Mouse (Mus musculus): ENCODE data around the gene Adgrb2.
A peak's percentile ranks its signal among the peaks of the same experiment; 100 is the strongest.

The Adgrb2 gene

DNA sequence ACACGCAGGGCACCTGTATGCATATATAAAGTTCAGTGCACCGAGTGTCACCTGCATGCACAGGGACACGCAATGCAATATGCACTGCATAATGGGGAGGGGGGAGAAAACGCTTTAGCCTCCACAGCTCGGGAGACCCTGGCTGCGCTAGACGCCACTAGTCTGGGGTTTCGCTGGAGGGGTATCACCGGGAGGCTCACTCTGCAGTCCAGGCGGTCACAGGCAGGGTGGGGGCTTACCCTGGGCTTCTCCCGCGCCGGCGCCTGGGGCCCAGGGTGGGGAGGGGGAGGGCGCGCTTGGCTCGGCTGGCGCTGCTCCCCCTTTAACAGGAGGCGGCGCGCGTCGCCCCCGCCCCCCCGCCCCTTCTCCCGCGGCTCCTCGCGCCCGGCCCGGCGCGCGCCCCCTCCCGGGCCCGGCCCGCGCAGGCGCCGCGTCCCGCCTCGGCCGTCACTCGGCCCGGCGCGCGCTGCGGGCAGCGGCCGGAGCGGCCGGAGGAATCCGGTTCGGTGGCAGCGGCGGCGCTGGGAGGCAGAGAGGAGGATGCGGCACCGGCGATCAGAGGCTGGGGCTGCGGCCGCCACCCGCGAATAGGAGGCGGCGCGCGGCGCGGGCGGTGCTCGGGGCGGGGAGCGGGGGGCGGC lies at the start of gene Adgrb2:
Adgrb2 (plus strand) TSS at position 450 of the 641 bp plus-strand sequence.
- no peak for DNase-seq (ENCODE audit: low read depth in 2 of 2, low spot score in 2 of 2)

GRCm38 (mm10) chr4:129951359-129951821 lies 33.3 kb upstream of the Adgrb2 start:
- no peak for DNase-seq (ENCODE audit: low read depth in 2 of 2, low spot score in 2 of 2)

DNA sequence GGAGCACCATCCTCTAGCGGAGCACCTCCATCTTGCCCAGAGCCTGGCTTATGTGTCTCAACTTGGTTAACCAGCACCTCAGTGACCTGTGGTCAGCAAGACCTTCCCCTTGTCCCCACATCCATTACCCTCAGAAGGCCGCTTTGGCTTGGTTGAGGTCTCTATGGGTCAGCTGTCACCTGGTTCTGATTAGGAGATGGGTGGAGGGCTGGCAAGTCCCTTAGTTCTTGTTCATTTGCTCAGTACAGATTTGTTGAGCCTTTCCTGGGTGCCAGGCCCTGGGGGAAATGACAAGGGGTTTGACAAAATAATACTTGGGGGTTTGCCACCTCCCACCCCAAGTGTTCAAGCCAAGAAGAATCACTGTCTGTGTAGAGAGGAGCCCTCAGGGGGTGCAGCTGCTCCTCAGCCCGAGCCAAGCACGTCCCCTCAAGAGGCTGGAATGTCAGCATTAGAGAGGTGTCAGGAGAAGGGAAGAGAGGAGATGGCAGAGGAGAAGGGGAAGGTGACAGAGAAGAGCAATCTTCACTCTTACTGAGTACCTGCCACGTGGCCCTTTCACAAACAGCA lies 32.3 kb upstream of the Adgrb2 start:
- DNase-seq (ENCODE audit: low read depth in 2 of 2, low spot score in 2 of 2), result no peak

GRCm38 (mm10) chr4:129954527-129954926 lies 30.1 kb upstream of the Adgrb2 start:
- DNase-seq (ENCODE audit: low read depth in 2 of 2, low spot score in 2 of 2), result no peak

GRCm38 (mm10) chr4:129960180-129960944 lies 24.3 kb upstream of the Adgrb2 start:
- peak; percentile 9 to 30 for DNase-seq (ENCODE audit: low read depth in 2 of 2, low spot score in 2 of 2)

DNA sequence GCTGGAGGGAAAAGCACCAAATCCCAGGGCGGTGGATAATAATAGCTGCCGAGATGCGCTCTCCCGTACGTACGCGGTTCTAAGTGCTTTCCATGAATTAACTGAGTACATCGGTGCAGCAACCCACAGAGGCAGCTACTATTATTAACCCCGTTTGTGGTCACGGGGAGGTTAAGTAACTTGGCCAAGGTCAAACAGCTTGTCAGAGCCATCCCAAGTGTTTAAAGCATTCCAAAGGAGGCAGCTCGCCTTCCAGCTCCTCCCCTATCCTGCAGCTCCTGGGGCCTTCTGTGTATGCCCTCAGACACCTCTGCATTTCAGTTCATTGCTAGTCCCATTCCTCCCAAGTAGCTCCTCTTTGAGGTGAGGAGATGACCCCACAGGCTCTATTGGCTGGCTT lies 19.4 kb upstream of the Adgrb2 start:
- no peak for DNase-seq (ENCODE audit: low read depth in 2 of 2, low spot score in 2 of 2)

- no peak for DNase-seq (ENCODE audit: low read depth in 2 of 2, low spot score in 2 of 2)
These were observed 18.5 kb upstream of the Adgrb2 start for GRCm38 (mm10) chr4:129966201-129966600.

GRCm38 (mm10) chr4:129967024-129968014 lies 17.4 kb upstream of the Adgrb2 start:
- no peak for DNase-seq (ENCODE audit: low read depth in 2 of 2, low spot score in 2 of 2)

- no peak for DNase-seq (ENCODE audit: low read depth in 2 of 2, low spot score in 2 of 2)
These were observed 14.5 kb upstream of the Adgrb2 start for GRCm38 (mm10) chr4:129970168-129970567.

GRCm38 (mm10) chr4:129970861-129971260 lies 13.8 kb upstream of the Adgrb2 start:
- no peak for DNase-seq (ENCODE audit: low read depth in 2 of 2, low spot score in 2 of 2)

GRCm38 (mm10) chr4:129971989-129972388 lies 12.7 kb upstream of the Adgrb2 start:
- no peak for DNase-seq (ENCODE audit: low read depth in 2 of 2, low spot score in 2 of 2)

- DNase-seq (ENCODE audit: low read depth in 2 of 2, low spot score in 2 of 2), result no peak
These were observed 10.4 kb upstream of the Adgrb2 start for GRCm38 (mm10) chr4:129974285-129974684.

GRCm38 (mm10) chr4:129977256-129977655 lies 7.4 kb upstream of the Adgrb2 start:
- DNase-seq (ENCODE audit: low read depth in 2 of 2, low spot score in 2 of 2), result no peak

DNA sequence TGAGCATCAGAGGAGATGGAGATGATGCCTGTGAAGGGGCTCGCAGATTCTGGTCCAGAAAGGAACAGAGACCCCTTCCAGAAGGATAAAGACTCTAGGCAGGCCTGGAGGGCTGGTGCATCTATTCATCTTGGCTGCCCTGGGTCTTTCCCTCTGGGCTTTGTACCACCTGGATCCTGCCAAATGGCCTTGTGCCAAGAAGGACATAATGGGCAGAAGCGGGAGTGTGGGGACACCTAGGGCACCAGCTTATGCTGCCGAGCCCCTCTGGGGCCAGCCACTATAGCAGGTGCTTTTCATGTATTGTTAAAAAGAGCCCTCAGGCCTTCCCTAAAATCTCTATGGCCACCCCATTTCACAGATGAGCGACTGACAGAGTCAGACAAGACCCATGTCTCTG lies 6.4 kb upstream of the Adgrb2 start:
- DNase-seq (ENCODE audit: low read depth in 2 of 2, low spot score in 2 of 2), result no peak

DNA sequence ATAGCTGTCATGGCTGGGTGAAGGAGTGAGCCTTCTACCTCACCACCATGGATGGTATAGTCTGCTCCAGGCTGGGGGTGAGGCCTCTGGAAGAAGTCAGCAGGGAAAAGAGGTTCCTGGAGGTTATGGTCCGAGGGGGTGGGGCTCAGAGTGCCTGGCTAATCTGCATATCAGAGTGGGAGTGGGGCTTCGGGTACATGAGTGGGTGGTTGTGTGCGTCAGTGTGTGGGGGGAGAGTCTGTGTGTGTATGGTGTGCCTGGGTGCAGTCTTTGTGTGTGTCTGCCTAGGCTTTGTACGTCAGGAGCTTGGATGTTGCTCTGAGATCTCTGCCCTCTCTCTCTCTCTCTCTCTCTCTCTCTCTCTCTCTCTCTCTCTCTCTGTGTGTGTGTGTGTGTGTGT lies 5.7 kb upstream of the Adgrb2 start:
- no peak for DNase-seq (ENCODE audit: low read depth in 2 of 2, low spot score in 2 of 2)

DNA sequence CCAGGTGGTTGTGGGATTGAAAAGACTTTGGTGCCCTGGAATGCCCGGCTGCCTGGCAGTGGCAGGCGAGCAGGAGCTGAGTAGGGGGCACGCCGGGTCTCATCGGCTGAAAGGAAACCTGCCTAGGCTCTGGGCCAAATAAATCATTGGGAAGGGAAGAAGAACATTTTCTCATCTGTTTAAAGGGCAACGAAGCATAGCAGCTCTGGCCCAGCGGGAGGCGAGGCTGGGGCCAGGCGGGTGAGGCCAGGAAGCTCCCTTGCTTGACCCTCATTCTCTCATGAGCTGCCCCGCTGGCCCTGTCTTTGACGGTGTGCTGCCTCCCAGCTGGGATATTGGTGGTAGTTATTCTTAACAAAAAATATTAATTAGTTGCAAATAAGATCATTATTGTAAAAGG lies 3.0 kb upstream of the Adgrb2 start:
- DNase-seq (ENCODE audit: low read depth in 2 of 2, low spot score in 2 of 2), result no peak

DNA sequence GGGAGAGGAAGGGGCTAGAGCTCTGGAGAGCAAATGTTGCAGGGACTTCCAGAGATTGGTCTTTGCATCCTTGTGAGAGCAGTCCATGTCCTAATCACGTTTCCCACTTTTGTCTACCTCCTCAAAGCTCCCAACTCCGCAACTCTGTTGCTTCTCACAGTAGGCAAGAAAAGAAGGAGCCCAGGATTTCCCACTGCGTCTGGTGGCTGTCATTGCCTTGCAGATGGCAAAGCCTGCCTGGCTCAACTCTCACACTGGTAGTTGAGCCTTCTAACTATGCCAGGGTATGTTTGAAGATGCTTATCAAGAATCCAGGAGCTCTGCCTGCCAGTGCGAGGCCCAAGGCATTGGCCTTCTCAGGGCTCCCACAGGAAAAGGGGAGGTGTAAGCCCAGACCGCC lies 1.6 kb upstream of the Adgrb2 start:
- no peak for DNase-seq (ENCODE audit: low read depth in 2 of 2, low spot score in 2 of 2)

DNA sequence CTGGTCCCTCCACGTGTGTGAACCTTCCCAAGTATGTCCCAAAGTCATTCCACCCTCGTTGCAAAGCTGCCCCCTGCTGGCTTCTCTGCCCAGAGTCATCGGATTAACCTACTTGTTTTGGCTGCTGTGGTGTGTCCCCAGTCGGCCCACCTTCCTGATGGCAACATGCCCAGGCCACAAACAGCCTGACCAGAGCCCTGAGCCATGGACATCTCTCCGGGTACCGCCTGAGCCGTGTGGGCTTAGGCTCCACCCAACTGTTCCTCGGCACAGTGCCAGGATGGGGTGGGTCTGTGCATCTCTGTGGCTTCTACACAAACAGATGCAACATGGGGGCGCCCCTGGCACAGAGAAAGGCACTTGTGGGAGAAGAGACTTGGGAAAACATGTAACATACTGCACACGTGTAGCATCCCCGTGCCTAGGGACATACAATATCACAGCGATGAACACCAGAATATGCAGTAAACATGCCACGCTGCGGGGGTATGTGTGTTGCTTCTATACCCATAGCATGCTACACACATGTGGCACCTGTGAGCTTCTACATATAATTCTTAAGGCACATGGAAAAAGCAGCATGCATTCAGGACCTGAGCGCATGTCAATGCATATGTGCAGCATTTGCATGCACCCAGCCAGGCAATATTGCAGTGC lies 778 bp upstream of the Adgrb2 start:
- DNase-seq (ENCODE audit: low read depth in 2 of 2, low spot score in 2 of 2), result no peak

DNA sequence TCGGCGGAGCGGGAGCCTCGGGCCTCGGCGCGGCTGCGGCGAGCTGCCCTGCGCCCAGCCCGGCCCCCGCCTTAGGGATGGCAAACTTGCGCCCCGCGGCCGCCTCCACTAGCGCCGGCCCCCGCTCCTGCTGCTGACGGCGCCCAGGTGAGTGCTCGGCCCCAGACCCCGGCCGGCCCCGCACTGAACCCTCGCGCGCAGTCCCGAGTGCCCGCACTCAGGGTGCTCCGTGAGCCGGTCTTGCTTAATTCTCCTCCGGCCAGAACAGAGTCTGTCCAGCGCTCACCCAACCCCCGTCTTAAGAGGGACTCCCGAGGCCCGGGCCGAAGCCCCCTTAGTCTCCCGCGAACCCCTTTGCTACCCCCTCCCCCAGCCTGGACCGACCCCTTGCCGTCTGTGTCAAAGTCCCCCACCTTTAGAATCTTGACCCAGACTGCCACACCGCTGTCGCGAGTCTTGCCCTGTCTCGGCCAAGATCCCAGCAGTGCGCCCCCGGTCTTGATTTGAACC lies 546 bp downstream of the Adgrb2 start:
- no peak for DNase-seq (ENCODE audit: low read depth in 2 of 2, low spot score in 2 of 2)

- no peak for DNase-seq (ENCODE audit: low read depth in 2 of 2, low spot score in 2 of 2)
These were observed 1.2 kb downstream of the Adgrb2 start for GRCm38 (mm10) chr4:129985671-129986441.

Data from CD8-positive naive resting alpha-beta T cell, adult 2 months (primary cell).